Mouse (Mus musculus) T-helper 2 cell (primary cell): ENCODE measurements at regions not wholly inside any gene's neighbourhood (a gene's known extent, or its start where the extent isn't known, plus 50 kb on each side); places are given as distances from the start of the nearest gene placed in this dataset.

ENCODE experiments used
- in situ Hi-C: fragments of 300-600 bp; cut with MboI, MseI; formaldehyde crosslinking; loops from one replicate; pipeline ENCODE4 v1.15.1; 2025; ENCODE audit warnings: high pct_unique_total_duplicates

GRCm38 (mm10) chr11:20982500-20982899, 108.6 kb upstream of the Peli1 start:
- in situ Hi-C loops: no loop called here

- in situ Hi-C loops: loop anchor here (5.0 kb wide), 1 partner anchor 67 kb away; no protein-coding TSS in a partner anchor
Measured at GRCm38 (mm10) chr11:20985069-20985759, 105.9 kb upstream of the Peli1 start.

- in situ Hi-C loops: loop anchor here (5.0 kb wide), 1 partner anchor 67 kb away; no protein-coding TSS in a partner anchor
Measured at GRCm38 (mm10) chr11:20985771-20986170, 105.3 kb upstream of the Peli1 start.

DNA sequence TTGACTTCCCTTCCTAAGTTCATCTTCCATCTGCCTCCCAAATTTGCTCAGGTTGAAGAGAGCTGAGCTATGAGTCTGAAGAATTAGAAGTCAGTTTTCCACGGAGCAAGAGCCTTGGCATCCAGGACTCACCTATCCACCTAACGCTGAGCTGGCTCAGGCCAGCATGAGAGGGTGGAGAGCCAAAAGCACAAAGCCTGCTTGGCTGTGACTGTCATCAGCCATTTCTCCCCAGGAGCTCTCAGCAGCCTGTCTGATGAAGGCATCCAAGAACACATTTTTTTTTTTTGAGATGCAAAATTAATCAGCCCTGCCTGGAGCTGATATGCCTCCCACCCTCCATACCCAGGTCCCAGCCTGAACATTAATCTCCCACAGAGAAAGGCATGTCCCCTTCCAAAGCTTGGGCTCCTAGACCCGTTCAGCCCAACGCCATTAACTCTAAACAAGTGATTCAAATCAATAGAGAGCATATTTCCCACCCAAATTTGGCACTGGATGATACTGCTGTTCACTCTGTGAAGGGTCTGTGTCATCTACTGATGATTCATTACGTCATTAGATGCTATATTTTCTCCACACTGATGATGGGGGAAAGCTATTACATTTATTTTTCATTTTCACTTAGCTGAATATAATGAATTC, 103.8 kb upstream of the Peli1 start:
- in situ Hi-C loops: loop anchor here (5.0 kb wide), 1 partner anchor 65 kb away; no protein-coding TSS in a partner anchor

DNA sequence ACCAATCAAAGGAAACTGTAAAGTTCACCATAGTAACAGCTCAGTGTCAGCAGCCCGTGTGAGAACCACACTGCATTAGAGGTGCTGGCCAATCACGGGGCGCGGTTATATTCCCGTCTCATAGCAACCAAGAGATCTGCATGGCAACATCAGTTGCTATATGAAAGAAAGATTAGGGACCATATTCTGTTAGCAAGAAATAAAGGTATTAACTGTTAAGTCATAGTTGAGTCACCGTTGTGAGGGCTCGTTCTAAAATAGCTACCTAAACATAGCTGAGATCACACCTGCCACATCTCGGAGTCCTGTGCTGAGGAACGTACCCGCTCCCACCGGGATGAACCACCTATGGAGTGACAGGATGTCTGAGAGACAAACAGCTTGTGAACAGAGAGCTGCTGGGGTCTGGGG, 103.2 kb upstream of the Peli1 start:
- in situ Hi-C loops: loop anchor here (5.0 kb wide), 1 partner anchor 64 kb away; no protein-coding TSS in a partner anchor

- in situ Hi-C loops: loop anchor here (5.0 kb wide), 1 partner anchor 63 kb away; no protein-coding TSS in a partner anchor
Measured at GRCm38 (mm10) chr11:20988871-20989270, 102.2 kb upstream of the Peli1 start.

DNA sequence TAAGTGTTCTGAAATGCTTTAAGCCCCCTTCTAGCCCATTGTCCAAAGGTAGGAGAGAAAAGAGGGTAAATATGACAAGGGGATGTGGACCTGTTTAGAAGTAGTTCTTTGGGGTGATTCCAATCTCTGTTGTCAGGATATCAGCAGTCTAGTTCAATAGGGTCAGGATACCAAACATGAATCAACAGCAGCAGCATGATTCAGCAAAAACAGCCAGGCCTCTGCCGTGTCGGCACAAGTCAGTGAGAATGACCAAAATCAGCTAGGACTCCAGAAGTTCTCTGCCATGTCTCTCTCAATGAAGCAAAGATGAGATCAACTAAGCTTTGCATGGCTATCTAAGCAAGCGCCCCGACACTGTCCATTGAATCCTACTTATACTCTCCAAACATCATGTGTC, 97.5 kb upstream of the Peli1 start:
- in situ Hi-C loops: loop anchor here (10.0 kb wide), 1 partner anchor 149 kb away; no protein-coding TSS in a partner anchor

DNA sequence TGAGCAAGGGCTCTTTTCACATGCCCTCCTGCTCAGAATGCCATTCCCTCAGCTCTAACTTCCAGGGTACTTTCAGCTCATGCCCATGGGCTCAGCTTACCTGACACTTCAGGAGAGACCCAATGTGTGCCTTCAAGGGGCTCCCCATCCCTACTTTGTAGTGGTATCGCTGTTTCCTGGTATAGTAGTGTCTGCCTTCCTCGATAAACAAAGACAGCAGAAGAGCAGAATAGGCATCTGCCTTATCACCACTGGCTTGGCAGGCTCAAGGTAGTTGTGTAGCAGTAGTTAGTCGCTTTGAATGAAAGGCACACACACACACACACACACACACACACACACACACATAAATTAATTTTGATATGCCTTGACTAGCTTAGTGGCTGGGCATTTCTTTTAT, 89.7 kb upstream of the Peli1 start:
- in situ Hi-C loops: no loop called here

GRCm38 (mm10) chr11:21007222-21007621, 83.9 kb upstream of the Peli1 start:
- in situ Hi-C loops: no loop called here

- in situ Hi-C loops: no loop called here
Measured at GRCm38 (mm10) chr11:21009505-21009904, 81.6 kb upstream of the Peli1 start.

- in situ Hi-C loops: no loop called here
Measured at GRCm38 (mm10) chr11:21010867-21011266, 80.2 kb upstream of the Peli1 start.

GRCm38 (mm10) chr11:21014250-21014649, 76.8 kb upstream of the Peli1 start:
- in situ Hi-C loops: no loop called here

DNA sequence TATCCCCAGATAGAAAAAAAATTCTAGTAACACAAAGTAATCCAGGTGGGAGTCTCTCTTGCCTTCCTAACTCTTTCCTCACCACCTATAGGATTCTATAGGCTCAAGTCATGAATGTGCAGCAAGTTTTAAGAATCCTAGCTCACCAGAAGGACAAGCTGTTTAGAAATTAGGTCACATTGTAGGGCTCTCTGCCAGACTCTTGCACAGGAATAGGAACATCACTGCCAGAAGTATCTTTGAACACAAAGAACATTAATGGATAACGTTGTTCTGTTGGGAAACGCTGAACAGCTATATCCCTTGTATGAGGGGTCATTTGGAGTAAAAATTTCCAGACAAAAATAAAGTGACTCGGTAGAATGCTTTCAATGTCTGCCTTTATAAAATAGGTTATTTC, 75.6 kb upstream of the Peli1 start:
- in situ Hi-C loops: no loop called here

DNA sequence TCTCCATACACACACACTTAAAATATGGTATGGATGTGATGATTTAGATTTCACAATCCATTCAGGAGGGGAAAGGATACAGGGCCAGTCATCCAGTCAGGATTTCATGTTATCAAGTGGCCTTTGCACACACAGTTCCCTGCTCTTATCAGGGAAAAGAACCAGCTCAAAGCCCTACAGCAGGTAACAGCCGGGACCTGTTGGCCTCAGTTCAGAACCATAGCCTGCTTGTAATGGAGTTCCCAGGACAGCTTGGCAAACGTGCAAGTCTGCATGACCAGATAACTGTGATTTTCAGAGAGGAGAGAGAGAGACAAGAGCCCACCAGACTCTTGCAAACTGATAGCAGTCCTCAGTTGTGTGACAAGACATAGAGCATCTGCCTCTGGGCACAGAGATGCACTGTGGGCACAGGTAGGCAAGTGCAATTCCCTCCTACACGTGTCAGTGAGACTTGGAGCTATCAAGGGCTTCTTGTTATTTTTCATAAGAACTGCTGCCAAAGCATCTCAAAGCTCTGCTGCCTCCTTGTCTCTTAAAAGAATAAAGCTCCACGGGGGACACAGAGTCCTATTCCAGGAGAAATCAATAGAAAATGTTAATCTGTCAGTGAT, 74.9 kb upstream of the Peli1 start:
- in situ Hi-C loops: no loop called here

- in situ Hi-C loops: no loop called here
Measured at GRCm38 (mm10) chr11:21016791-21017329, 74.2 kb upstream of the Peli1 start.

- in situ Hi-C loops: no loop called here
Measured at GRCm38 (mm10) chr11:21019829-21020228, 71.3 kb upstream of the Peli1 start.

- in situ Hi-C loops: no loop called here
Measured at GRCm38 (mm10) chr11:21024111-21024510, 67.0 kb upstream of the Peli1 start.

GRCm38 (mm10) chr11:21024521-21024920, 66.6 kb upstream of the Peli1 start:
- in situ Hi-C loops: no loop called here

DNA sequence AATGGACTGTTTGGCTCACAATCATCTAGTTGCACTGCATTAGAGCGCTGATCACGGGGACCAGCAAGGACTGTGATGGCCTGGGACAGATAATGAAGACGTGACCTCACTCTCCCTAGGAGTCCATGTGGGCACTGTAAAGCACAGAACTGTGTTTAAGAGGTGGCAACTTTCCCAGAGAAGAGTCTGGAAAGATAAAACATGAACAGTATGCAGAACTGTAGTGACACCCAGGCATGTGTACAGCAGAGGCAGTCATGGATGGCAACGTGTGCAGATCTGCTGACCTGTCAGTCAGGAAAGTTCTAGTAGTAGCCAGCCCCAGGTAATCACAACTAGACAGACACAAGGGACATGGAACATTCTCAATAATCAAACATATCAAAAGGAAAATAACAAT, 63.8 kb upstream of the Peli1 start:
- in situ Hi-C loops: no loop called here

- in situ Hi-C loops: no loop called here
Measured at GRCm38 (mm10) chr11:21030362-21030761, 60.7 kb upstream of the Peli1 start.

DNA sequence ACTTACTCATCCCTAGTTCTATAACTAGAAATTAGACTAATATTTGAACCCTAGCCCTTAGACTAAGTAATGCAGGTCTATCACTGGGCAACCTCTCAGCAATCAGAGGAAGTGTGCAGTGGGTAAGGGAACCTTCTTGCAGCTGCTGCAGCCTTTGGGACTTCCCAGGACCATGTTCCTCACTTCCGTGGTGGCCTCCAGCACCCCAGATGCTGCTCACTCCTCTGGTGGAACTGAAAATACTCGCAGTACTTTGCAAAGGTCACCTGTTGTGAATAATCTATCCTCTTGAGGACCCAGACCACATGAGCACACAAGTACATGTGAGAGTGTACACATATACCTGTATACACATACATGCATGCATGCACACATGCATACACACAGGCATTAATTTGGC, 59.3 kb upstream of the Peli1 start:
- in situ Hi-C loops: no loop called here

- in situ Hi-C loops: no loop called here
Measured at GRCm38 (mm10) chr11:21033234-21033822, 57.8 kb upstream of the Peli1 start.
